Comparison of ENCODE assay signal across 15 mouse cellular contexts in the genomic region with DNA sequence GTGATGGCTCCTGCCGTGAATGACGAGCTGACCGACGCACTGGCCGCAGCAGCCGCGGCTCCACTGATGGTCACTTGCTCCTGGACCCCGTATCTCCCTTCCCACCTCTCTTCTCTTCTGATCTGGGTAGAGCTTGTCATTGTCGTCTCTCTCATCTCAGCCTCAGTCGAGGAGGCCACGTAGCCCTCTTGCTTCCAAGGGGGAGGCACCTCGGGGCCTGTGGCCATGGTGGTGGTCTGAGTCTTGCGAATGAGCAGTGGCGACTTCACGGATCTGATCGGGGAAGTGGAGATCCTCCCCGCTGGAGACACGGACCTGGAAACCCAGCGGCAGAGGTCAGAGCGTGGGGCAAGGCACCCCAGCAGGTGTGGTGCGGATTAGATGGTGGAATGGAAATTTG. TPM values are rescaled to one million over a fixed set of nuclear protein-coding genes. Genes with fewer than 3 reads are reported as not detected.
A peak's percentile ranks its signal among the peaks of the same experiment; 100 is the strongest.
DNase-seq lines count a peak whose midpoint lies in the region; ATAC-seq and TF ChIP-seq lines count a peak whose summit lies in the region.
"Had no signal": no experiment of that assay in that cellular context is flagged by ENCODE, and none has a peak within 500 bp of the region (broad histone marks: within the 10 kb centered on the region; RNA-seq: fewer than 3 reads in every experiment).

No protein-coding gene starts in this region.

- TF ChIP-seq EP300 in heart, adult 2 months (IDR thresholded peaks at IDR 0.05; ENCODE audit: insufficient read depth, low read depth, low read length) = no peak
- TF ChIP-seq EP300 in heart, postnatal 0 days (IDR thresholded peaks at IDR 0.05; ENCODE audit: low read depth) = no peak

- intact Hi-C loops in heart, adult 2 months (cut with DNase I) = loop anchor here (1.0 to 2.0 kb wide), 2 partner anchors 40 to 373 kb away; no protein-coding TSS in a partner anchor
- intact Hi-C loops in heart, postnatal 10 days (cut with DNase I) = loop anchor here (1.0 to 10.0 kb wide), 2 partner anchors 40 to 235 kb away; no protein-coding TSS in a partner anchor

- 0 out of 2 replicates have a peak overlapping the region, but pooled peaks have one; percentile 20 for H3K4me3 ChIP-seq in heart, adult 2 months
- H3K4me3 ChIP-seq in heart, embryonic 13.5 days = peak overlapping the region; percentile 1; the same call in 1 of the 2 replicates
- no peak overlapping the region for H3K4me3 ChIP-seq in heart, postnatal 0 days (ENCODE audit: low read depth, low read length)
- H3K4me3 ChIP-seq: embryonic facial prominence, embryonic 12.5 days; hindbrain, embryonic 10.5 days; intestine, embryonic 15.5 days had no signal

- peak overlapping the region; percentile 64 for H3K27ac ChIP-seq in heart, adult 2 months
- H3K27ac ChIP-seq in heart, embryonic 13.5 days (replicated peaks) = peak overlapping the region; percentile 73
- H3K27ac ChIP-seq in heart, postnatal 0 days (ENCODE audit: low read depth) = peak overlapping the region; percentile 82
- H3K27ac ChIP-seq: embryonic facial prominence, embryonic 12.5 days; hindbrain, embryonic 10.5 days; hindbrain, embryonic 14.5 days; intestine, embryonic 15.5 days had no signal

- peak; percentile 31; the same call in 1 of the 2 replicates for TF ChIP-seq POLR2A in heart, adult 2 months (IDR thresholded peaks at IDR 0.05; ENCODE audit: insufficient read depth, low read depth, low read length)

- no peaks in the 10 kb centered on the region for H3K4me1 ChIP-seq in heart, adult 2 months (ENCODE audit: control insufficient read depth, insufficient read depth, low read length)
- H3K4me1 ChIP-seq in heart, embryonic 13.5 days = peaks cover 48% of the 10 kb centered on the region
- peaks cover 8% of the 10 kb centered on the region; the same call in 1 of the 2 replicates for H3K4me1 ChIP-seq in heart, postnatal 0 days (ENCODE audit: control insufficient read depth, insufficient read depth)
- H3K4me1 ChIP-seq: embryonic facial prominence, embryonic 12.5 days; intestine, embryonic 15.5 days had no signal

- H3K79me2 ChIP-seq in heart, adult 2 months (replicated peaks; ENCODE audit: control insufficient read depth, insufficient read depth, low read length) = no peaks in the 10 kb centered on the region

- peak overlapping the region; percentile 45; the same call in 1 of the 2 replicates for H3K4me2 ChIP-seq in heart, embryonic 13.5 days
- peak overlapping the region; percentile 26; the same call in 1 of the 2 replicates for H3K4me2 ChIP-seq in heart, postnatal 0 days (ENCODE audit: low read depth, low read length)
- H3K4me2 ChIP-seq: embryonic facial prominence, embryonic 12.5 days; hindbrain, embryonic 14.5 days; intestine, embryonic 15.5 days had no signal

- no peaks in the 10 kb centered on the region for H3K9me3 ChIP-seq in heart, embryonic 13.5 days
- no peaks in the 10 kb centered on the region for H3K9me3 ChIP-seq in heart, postnatal 0 days (replicated peaks; ENCODE audit: control insufficient read depth, low read length)
- H3K9me3 ChIP-seq: embryonic facial prominence, embryonic 12.5 days; hindbrain, embryonic 10.5 days; intestine, embryonic 15.5 days had no signal

- peak overlapping the region; percentile 3 for H3K9ac ChIP-seq in heart, adult 2 months (ENCODE audit: low read depth, low read length)
- H3K9ac ChIP-seq in heart, embryonic 13.5 days = peak overlapping the region; percentile 44; the same call in 1 of the 2 replicates
- peak overlapping the region; percentile 5 for H3K9ac ChIP-seq in heart, postnatal 0 days (replicated peaks; ENCODE audit: low read depth, low read length)
- H3K9ac ChIP-seq: embryonic facial prominence, embryonic 12.5 days; hindbrain, embryonic 14.5 days; intestine, embryonic 15.5 days had no signal

- TF ChIP-seq CTCF in heart, adult 2 months (IDR thresholded peaks at IDR 0.05) = no peak
- TF ChIP-seq CTCF in heart, postnatal 0 days (IDR thresholded peaks at IDR 0.05; ENCODE audit: low read depth) = no peak

- no peaks in the 10 kb centered on the region for H3K27me3 ChIP-seq in heart, adult 2 months (ENCODE audit: control insufficient read depth, insufficient read depth, low read length)
- no peaks in the 10 kb centered on the region for H3K27me3 ChIP-seq in heart, embryonic 13.5 days (replicated peaks)
- H3K27me3 ChIP-seq in heart, postnatal 0 days (ENCODE audit: control insufficient read depth, insufficient read depth, low read length) = no peaks in the 10 kb centered on the region
- H3K27me3 ChIP-seq: embryonic facial prominence, embryonic 12.5 days; intestine, embryonic 15.5 days had no signal

- H3K36me3 ChIP-seq in heart, adult 2 months (ENCODE audit: control insufficient read depth, insufficient read depth, low read length) = peaks cover 41% of the 10 kb centered on the region
- H3K36me3 ChIP-seq in heart, embryonic 13.5 days = peaks cover 89% of the 10 kb centered on the region
- peaks cover 70% of the 10 kb centered on the region for H3K36me3 ChIP-seq in heart, postnatal 0 days (replicated peaks; ENCODE audit: control insufficient read depth, insufficient read depth, low read length)
- H3K36me3 ChIP-seq: embryonic facial prominence, embryonic 12.5 days; G1E; hindbrain, embryonic 10.5 days; intestine, embryonic 15.5 days had no signal

- DNase-seq in cerebellum, postnatal 14 days = no peak
- DNase-seq in heart, adult 2 months = peak in 1 of 2 experiments; percentile 23
- no peak for DNase-seq in heart, postnatal 10 days
- DNase-seq in heart, adult 18-20 months = no peak
- DNase-seq in heart, postnatal 0 days (ENCODE audit: low spot score) = no peak
- DNase-seq in layer of hippocampus, adult 9-10 months (ENCODE audit: low spot score) = no peak
- DNase-seq: gastrocnemius, postnatal 36 days had no signal

- WGBS in heart, adult 2 months = 50% methylated on average over 21 of the region's 21 CpGs
- WGBS in heart, embryonic 13.5 days = 66% methylated on average over 21 of the region's 21 CpGs
- WGBS in heart, postnatal 0 days = 56% methylated on average over 21 of the region's 21 CpGs

- ATAC-seq in cerebellum, adult (ENCODE audit: insufficient number of reproducible peaks, low FRiP score, low TSS enrichment) = 0 out of 2 replicates have a peak, but pooled peaks have one; percentile 17
- no peak for ATAC-seq in heart, embryonic 13.5 days (ENCODE audit: extremely low read depth, insufficient number of reproducible peaks, low FRiP score, low TSS enrichment)
- ATAC-seq in heart, postnatal 0 days (ENCODE audit: insufficient read depth, low read depth) = no peak
- ATAC-seq: CD4-positive, CD25-positive, alpha-beta regulatory T cell, adult 4 months; intestine, embryonic 15.5 days had no signal

RNA-seq across cellular contexts. Expression of gene Ttn, which starts 12.7 kb away (rescaled TPM):
- 1,000 to 10,000 TPM; 2,567 to 3,090 TPM for total RNA-seq in heart, adult 2 months (2021)
- 88.4 and 181 TPM in 2 replicates for polyA plus RNA-seq in heart, adult 2 months (2012; rRNA removed)
- 1,000 to 10,000 TPM; 2,261 to 2,393 TPM for total RNA-seq in heart, postnatal 10 days (2021)
- polyA plus RNA-seq in heart, embryonic 13.5 days (2015; fragmentation: Nextera tagmentation; extraction: Ambion mirVana) = 426 and 512 TPM in 2 replicates
- 1,000 to 10,000 TPM; 2,666 to 2,843 TPM for total RNA-seq in heart, adult 18-20 months (2021)
- total RNA-seq in heart, postnatal 0 days (2014; rRNA removed; ENCODE audit: low replicate concordance) = 959 and 970 TPM in 2 replicates
- 644 and 700 TPM in 2 replicates for polyA plus RNA-seq in heart, postnatal 0 days (2015; fragmentation: Nextera tagmentation; extraction: Ambion mirVana)
- polyA plus RNA-seq: G1E had no signal
